Comparison of ENCODE assay signal across 8 mouse cellular contexts in genomic region chr10:24712367-24712761, GRCm38 (mm10). TPM values are rescaled to one million over a fixed set of nuclear protein-coding genes. Genes with fewer than 3 reads are reported as not detected.
DNase-seq lines count a peak whose midpoint lies in the region; ATAC-seq and TF ChIP-seq lines count a peak whose summit lies in the region.

No protein-coding gene starts in this region.

- H3K36me3 ChIP-seq in CH12.LX (replicated peaks in 1 of 2; ENCODE audit: control insufficient read depth in 1 of 2, insufficient read depth in 1 of 2, low read length in 1 of 2) = no peaks in the 10 kb centered on the region
- H3K36me3 ChIP-seq in heart, postnatal 0 days (replicated peaks; ENCODE audit: control insufficient read depth, insufficient read depth, low read length) = no peaks in the 10 kb centered on the region

- dilution Hi-C loops in CH12.LX (cut with MboI; ENCODE audit: extremely low pct_ligation_motif_present, extremely low pct_unique_long_range_greater_than_20kb, low sequenced_read_pairs) = no loop called here

- no peaks in the 10 kb centered on the region for H3K79me2 ChIP-seq in CH12.LX (replicated peaks; ENCODE audit: control insufficient read depth, extremely low read depth, insufficient read depth, poor library complexity, severe bottlenecking)

- peak overlapping the region; percentile 36 to 86 (median 63) for H3K4me3 ChIP-seq in CH12.LX (replicated peaks in 1 of 3; ENCODE audit: low read depth in 2 of 3, low read length in 2 of 3, poor library complexity in 1 of 3)
- H3K4me3 ChIP-seq in heart, postnatal 0 days (ENCODE audit: low read depth, low read length) = peak overlapping the region; percentile 60

- H3K4me2 ChIP-seq in CH12.LX (ENCODE audit: insufficient read depth, low read depth, poor library complexity, severe bottlenecking) = peak overlapping the region; percentile 83
- peak overlapping the region; percentile 89 for H3K4me2 ChIP-seq in heart, postnatal 0 days (ENCODE audit: low read depth, low read length)

- TF ChIP-seq CTCF in CH12.LX (conservative IDR thresholded peaks at IDR 0.05 in 1 of 2, IDR thresholded peaks at IDR 0.05 in 1 of 2; ENCODE audit: low read depth in 2 of 2, low read length in 2 of 2) = no peak
- TF ChIP-seq CTCF in heart, postnatal 0 days (IDR thresholded peaks at IDR 0.05; ENCODE audit: low read depth) = no peak

- no peak for ATAC-seq in heart, postnatal 0 days (ENCODE audit: insufficient read depth, low read depth)
- 0 out of 2 replicates have a peak, but pooled peaks have one; percentile 6 for ATAC-seq in megakaryocyte, adult 5-6 weeks (ENCODE audit: poor library complexity, severe bottlenecking)

- peaks cover 12% of the 10 kb centered on the region for H3K27me3 ChIP-seq in CH12.LX (replicated peaks)
- H3K27me3 ChIP-seq in heart, postnatal 0 days (ENCODE audit: control insufficient read depth, insufficient read depth, low read length) = no peaks in the 10 kb centered on the region

- H3K27ac ChIP-seq in CH12.LX (ENCODE audit: insufficient read depth, low read depth) = peak overlapping the region; percentile 19; the same call in 1 of the 2 replicates
- no peak overlapping the region for H3K27ac ChIP-seq in heart, postnatal 0 days (ENCODE audit: low read depth)

- WGBS in heart, postnatal 0 days = 15% methylated on average over 15 of the region's 15 CpGs

- in situ Hi-C loops in CH12.LX (cut with MboI; ENCODE audit: low pct_ligation_motif_present, low pct_unique_long_range_greater_than_20kb, low sequenced_read_pairs) = no loop called here

- peak overlapping the region; percentile 67; the same call in 1 of the 2 replicates for H3K9ac ChIP-seq in CH12.LX (ENCODE audit: insufficient read depth, low read depth)
- peak overlapping the region; percentile 55 for H3K9ac ChIP-seq in heart, postnatal 0 days (replicated peaks; ENCODE audit: low read depth, low read length)

- peaks cover 0 to 14% of the 10 kb centered on the region in 2 experiments; a peak in 2 of 4 replicates for H3K4me1 ChIP-seq in CH12.LX (ENCODE audit: control insufficient read depth in 1 of 2, insufficient read depth in 2 of 2)
- no peaks in the 10 kb centered on the region for H3K4me1 ChIP-seq in heart, postnatal 0 days (ENCODE audit: control insufficient read depth, insufficient read depth)

- no peak for TF ChIP-seq RAD21 in CH12.LX (IDR thresholded peaks at IDR 0.05; ENCODE audit: low read depth, low read length)

- DNase-seq in heart, adult 11 months = peak; percentile 86
- DNase-seq in heart, postnatal 14 days = no peak
- no peak for DNase-seq in CH12.LX (ENCODE audit: extremely low read depth)
- no peak for DNase-seq in heart, postnatal 0 days (ENCODE audit: low spot score)
- DNase-seq in embryo, embryonic 11 days = no peak
- DNase-seq in layer of hippocampus, postnatal 25 days (ENCODE audit: extremely low spot score in 1 of 2, low spot score in 1 of 2) = no peak
- DNase-seq in ovary, postnatal 36 days (ENCODE audit: low spot score) = no peak

- no peaks in the 10 kb centered on the region for H3K9me3 ChIP-seq in CH12.LX (replicated peaks; ENCODE audit: low read length)
- no peaks in the 10 kb centered on the region for H3K9me3 ChIP-seq in heart, postnatal 0 days (replicated peaks; ENCODE audit: control insufficient read depth, low read length)

- TF ChIP-seq POLR2A in CH12.LX (IDR thresholded peaks at IDR 0.05; ENCODE audit: low read depth, low read length) = no peak

- no peak for TF ChIP-seq EP300 in CH12.LX (IDR thresholded peaks at IDR 0.05; ENCODE audit: low read length)
- TF ChIP-seq EP300 in heart, postnatal 0 days (IDR thresholded peaks at IDR 0.05; ENCODE audit: low read depth) = no peak

- intact Hi-C loops in heart, postnatal 14 days (cut with DNase I) = loop anchor here (5.0 kb wide), 1 partner anchor 80 kb away; no protein-coding TSS in a partner anchor

TF ChIP-seq in CH12.LX, 34 proteins besides CTCF, POLR2A, EP300 and RAD21:
- TF ChIP-seq ELF1 (IDR thresholded peaks at IDR 0.05; ENCODE audit: low read depth, low read length) (peak; percentile 45; the same call in 1 of the 2 replicates), POLR2AphosphoS2 (IDR thresholded peaks at IDR 0.05; ENCODE audit: low read depth, low read length) (no peak)

RNA-seq across cellular contexts. Expression of gene Enpp1, which starts 0.4 kb away (rescaled TPM):
- total RNA-seq in heart, postnatal 14 days (2021) = 1 to 10 TPM; 5.5 to 6.5 TPM
- 2.8 and 3.1 TPM in 2 replicates for total RNA-seq in CH12.LX (2012; rRNA removed)
- total RNA-seq in CH12.LX (2014; rRNA removed) = 0.34 and 0.58 TPM in 2 replicates
- polyA plus RNA-seq in CH12.LX (2012; ENCODE audit: insufficient read length, low read depth) = 0.79 and 0.87 TPM in 2 replicates
- 2.5 and 3.1 TPM in 2 replicates for total RNA-seq in heart, postnatal 0 days (2014; rRNA removed; ENCODE audit: low replicate concordance)
- polyA plus RNA-seq in heart, postnatal 0 days (2015; fragmentation: Nextera tagmentation; extraction: Ambion mirVana) = 1.8 and 2.0 TPM in 2 replicates
- 0.64 and 0.83 TPM in 2 replicates for total RNA-seq in megakaryocyte, adult 5-6 weeks (2015)
- 0.26 and 1.2 TPM in 2 replicates for total RNA-seq in megakaryocyte, adult 5-6 weeks (2017)
- total RNA-seq in layer of hippocampus, postnatal 25 days (2021) = 1 to 10 TPM; 3.3 TPM
